Mouse (Mus musculus): ENCODE data around the gene Stard5.
A peak's percentile ranks its signal among the peaks of the same experiment; 100 is the strongest.

Stard5 gene

DNA sequence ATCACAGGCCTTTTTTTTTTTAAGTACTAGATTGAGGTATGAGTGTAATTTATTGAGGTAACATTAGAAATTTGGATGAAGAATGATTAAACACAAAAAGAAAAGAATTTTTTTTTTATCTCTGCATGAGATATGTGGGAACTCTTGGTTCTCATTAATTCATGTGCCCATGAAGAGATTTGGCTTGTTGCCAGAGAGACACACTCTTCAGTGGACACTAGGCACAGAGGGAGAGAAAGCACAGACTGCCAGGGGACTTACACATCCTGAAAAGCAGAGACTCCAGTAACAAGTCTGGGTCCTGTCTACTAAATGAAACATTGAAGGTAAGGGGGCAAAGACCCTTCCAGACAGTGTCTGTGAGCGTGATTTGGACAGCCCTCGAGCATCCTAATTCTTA is 4.0 kb downstream of the Stard5 start:
- no peak for DNase-seq

DNA sequence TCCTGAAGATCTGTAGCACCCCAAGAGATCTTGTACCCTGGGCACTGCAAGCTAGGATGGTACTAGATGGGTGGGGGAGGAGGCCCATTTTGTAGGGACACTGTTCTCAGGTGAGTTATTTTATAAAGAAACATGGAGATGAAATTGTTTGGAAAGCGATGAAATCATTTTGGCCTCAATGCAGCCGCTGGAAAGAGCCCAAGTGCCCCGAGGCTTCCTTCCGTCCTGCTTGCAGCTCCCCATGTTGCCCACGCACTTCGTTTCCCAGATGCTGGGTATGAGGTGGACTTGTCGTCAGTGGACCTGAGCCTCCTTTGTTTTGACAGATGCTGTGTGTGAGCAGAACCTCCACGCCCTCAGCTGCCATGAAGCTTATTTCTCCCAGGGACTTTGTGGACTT is 4.7 kb downstream of the Stard5 start:
- no peak for DNase-seq

DNA sequence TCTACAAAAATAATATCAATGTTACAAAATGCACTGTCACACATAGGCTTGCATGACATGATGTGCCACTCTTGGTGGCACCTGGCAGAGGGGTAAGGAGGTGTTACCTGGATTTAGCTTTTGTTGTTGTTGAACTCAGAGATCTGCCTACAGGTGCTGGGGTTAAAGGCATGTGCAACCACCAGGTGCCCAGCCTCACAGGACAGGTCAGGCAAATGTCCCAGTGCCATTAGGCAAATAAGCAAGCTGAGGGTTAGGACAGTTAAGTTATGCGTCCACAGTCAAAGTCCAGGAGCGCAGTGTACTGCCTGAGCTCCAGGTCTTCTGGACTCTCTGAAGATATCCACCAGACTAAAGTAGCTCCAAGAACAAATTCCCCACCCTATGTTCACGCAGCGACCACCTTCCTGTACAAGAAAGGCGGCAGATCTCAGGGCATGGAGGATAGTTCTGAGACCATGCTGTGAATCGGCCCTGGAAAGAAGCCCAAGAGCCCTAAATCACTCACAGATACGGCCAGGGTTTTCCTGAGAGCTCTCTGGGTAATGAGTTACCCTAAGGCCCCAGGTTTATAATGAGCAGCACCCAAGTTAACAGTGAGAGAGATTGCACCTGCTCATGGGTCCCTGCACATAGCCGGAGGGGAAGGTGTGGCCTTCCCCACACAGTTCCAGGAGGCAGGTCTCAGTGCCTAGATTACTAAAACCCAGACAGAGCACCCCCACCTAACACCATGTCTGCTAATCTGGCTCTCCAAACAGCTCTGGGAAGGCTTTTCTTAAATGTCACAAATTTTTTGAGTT is 6.2 kb downstream of the Stard5 start:
- DNase-seq = peak; percentile 73

DNA sequence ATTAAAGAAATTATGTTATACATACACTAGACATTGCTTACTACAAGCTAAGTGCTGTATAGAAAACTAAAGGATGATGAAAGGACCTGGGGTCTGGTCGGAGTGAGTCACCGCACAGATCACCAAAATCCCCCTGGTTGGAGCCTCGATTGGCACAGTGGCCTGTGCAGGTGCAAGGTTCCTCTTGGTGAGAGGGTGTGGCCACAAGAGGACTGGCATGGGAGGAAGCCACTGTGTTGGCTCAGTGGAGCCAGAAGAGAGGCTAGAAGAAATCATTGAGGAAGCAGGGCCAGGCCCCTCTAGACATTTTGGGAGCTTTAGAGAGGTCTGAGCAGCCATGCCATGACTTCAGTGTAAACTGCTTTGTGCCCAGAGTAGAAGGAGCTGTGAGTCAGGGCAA is 7.3 kb downstream of the Stard5 start:
- DNase-seq = no peak

DNA sequence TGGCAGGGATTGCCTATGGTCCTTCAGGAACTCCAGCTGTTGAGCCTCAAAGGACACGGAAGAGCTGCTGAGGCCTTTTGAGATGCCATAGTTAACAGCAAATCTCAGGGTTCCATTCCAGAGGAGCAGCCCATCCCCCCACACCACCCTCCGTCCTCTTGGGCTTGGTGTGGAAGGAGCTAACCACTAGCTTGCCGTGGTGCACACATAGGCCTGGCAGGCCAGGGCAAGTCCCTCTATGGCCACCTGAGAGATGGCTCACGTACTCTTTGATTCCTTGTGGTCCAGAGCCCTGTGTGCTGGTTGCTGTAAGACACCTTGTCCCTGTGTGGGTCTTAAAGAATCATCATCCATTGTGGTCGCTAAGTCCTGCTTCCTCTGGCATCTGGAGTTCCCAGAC is 8.8 kb downstream of the Stard5 start:
- no peak for DNase-seq

DNA sequence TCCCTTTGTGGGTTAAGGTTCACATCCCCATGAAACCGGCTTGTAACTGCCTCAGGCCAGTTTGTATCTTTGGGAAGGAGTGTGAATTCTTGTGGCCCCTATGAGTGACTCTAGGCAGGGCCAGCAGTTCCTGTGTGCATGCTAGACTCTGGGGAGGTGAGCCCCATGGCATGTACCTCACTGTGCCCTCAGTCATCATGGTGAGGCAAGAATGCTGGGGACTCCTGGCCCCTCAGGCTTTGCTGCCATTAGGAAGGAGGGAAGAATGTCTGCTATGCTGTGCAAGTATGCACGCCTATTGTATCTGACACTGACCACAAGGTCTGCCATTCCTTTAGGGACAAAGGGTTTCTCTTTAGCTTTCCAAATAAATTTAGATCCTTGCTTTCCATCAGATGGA is 9.4 kb downstream of the Stard5 start:
- DNase-seq = no peak

DNA sequence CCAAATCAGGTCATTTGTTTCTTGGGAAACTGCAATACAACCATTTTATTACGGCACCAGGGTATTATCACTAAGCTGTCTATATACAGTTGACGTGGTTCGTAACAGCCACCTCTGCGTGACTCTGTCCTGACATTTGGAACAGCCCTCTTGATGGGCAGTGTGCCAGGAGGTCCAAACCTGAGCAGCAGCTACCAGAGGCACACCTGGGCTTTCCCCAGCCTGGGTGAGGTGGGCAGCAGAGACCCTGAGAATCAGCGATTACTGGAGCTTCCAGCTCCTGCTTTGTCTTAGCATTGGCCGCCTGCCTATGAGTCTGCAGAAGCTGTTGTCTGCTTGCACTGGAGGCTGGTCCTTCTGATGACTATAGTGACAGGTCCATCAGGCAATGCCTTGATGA is 11.8 kb downstream of the Stard5 start:
- DNase-seq = no peak

DNA sequence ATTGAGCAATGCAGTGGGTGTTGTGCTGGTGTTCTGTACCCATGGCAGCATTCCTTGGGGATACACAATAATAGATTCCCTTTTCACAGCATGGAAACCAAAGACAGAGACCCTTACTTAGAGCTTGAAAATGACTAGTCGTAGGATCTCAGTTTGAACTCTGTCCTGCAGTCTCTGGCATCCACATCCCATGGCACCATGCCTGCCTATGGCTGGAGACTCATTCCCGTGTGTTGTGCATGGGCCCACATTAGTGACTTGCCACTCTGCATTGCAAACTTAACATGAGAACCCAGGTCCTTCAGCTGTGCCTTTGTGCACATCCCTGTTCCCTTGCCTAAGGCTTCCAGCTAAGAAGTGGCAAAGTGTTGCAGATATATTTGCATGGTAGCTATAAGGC is 13.0 kb downstream of the Stard5 start:
- DNase-seq = no peak

DNA sequence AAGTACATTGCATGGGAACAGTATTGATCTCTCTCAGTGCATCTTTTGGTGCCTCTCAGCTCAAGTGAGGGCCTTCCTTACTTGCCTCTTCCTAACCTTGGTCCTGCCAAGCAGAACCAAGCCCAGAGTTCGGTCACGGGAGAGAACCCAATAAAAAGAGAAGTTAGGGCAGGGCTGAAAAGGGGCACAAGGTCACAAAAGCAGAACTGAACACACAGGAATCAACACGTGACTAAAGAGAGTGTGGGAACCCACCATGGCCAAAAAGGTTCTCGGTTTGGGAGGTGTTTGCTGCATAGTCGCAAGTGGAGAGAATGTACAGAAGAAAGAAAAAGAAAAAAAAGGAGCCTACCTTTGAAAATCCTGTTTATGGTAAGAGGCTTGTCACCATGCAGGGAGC is 13.7 kb downstream of the Stard5 start:
- DNase-seq = no peak

DNA sequence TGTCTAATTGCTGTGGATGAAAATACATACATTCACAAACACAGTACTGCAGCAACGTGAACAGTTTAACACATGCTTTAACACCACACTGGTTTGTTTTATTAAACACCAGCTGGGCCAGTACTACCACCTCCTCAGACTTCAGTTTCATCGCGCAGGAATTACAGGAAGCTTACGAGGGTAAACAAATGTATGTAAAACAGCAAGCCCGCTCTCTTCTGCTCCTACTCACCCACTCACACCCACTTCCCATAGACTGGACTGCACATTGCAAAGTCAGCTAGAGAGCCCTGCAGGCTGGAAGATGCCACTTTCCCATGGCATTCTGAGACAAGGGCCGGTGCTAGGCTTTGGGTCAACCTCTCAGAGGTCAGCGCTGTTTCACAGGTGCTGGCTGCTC is 17.0 kb downstream of the Stard5 start:
- no peak for DNase-seq

DNA sequence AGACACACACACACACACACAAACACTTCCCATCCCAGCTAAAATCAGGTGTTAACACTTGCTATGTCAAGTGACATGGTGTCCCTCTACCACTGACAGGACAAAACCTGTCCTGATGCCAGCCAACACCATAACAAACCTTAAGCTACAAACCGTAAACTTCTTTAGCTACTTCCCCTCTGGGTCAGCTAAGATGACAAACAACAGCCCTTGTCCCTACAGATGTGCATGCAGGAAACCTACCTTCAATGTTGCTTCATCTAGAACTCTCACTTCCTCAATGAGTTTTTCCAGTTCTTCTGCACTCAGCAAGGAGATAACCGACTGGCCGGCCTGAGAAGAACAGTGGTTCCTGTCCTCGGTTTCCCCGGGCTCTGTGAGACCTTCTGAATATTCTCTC is 18.9 kb downstream of the Stard5 start:
- DNase-seq = no peak

DNA sequence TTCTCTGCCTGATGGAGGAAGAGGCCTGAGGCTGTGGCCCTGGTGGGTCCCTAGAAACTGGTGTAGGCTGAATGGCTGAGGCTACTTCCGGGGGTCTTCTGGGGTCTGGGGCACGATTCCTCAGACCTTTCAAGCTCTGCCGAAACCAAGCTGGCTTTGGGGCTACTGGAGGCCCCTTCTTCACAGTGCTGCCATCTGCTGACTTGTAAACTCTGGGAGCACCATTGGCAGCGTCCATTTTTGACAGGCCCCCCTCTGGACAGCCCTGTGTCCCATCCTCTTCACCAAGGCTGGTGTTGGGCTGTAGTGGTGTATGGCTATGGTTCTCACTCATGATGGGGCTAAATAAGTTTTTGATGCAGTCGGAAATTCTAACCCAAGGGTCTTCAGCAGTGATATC is 20.7 kb downstream of the Stard5 start:
- DNase-seq = no peak

DNA sequence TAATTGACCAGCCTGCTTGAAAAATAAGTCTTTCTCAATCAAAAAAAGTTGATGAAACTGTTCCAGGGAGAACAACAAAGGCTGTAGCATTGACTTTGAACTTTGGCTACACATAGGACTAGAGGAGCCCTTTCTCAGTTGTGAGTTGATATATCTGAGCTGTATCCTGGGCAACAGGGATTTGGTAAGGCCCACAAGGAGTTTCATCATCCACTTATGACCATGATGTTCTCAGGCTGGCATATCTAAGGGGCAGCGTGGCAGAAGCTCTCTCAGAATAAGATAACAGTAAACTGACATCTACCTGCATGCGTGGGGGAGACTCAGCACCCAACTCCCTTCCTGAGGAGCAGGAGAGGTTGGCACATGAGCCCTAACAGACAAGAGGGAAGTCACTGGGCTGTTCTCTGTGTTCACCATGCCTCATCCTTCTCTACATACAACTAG is 21.9 kb downstream of the Stard5 start:
- DNase-seq = no peak

DNA sequence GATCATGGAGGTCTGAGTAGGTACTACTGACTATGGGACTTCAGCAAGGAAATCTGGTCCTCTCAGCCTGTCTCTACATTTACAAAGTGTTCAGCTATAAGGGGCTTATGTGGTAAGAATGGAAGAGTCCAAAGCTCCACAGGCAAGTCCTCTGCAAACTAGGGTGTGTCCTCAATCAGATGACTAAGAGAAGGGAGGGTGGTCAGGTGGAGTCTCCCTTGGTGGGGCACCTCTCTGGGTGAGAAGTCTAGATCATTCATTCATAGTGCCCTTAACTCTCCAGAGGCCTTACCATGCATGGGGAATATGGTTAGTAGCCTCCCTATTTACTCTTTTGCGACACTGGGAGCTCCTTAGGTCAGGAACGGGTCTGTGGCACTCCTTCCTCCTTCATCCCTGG is 22.4 kb downstream of the Stard5 start:
- no peak for DNase-seq

DNA sequence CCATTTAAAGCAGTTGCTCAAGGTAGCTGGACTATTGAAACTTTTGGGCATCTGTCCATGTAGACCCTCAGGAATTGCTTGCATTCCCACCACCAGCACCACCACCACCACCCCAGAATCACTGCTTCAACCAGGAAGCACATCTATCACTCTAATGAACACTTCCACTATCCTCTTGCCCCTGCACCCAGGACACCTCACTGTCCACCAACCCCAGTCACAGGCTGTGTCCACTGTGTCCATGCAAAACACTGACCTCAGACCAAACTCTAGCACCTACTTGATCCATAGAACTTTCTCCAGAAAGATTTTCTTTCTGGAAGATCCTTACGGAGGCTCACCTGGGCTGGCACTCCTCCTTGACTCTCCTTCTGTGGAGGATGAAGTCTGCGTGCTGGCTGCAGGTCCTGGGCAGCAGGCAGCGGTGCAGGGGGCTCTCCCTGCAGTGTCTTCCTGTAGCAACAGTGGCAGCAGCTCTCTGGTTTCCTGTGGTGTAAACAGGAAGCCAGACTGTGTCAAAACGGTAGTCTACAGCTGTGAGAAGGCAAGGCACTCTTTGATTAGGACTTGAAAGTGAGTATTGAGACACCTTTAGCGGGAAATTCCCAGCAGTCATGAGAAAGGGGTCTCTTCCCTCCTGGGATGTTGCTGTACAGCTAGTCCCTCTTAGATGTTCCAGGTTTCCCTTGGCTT is 23.3 kb downstream of the Stard5 start:
- DNase-seq = no peak

DNA sequence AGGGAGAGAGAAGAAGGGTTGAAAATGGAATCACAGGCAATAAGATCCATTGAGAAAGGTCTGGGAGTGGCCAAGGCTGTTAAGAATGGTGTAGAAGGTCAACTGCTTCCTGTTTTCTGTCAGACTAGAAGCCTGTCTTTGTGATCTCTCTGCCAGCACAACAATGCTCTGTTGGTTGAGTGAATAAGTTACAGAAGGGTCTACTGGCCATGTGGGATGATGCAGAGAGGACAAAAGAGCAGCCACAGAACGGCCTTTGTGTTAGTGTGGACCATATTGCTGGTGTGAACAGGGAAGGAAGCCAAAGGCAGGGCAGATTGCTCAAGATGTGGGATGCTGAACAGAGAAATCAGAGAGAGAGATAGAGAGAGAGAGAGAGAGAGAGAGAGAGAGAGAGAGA is 27.0 kb downstream of the Stard5 start:
- DNase-seq = no peak

DNA sequence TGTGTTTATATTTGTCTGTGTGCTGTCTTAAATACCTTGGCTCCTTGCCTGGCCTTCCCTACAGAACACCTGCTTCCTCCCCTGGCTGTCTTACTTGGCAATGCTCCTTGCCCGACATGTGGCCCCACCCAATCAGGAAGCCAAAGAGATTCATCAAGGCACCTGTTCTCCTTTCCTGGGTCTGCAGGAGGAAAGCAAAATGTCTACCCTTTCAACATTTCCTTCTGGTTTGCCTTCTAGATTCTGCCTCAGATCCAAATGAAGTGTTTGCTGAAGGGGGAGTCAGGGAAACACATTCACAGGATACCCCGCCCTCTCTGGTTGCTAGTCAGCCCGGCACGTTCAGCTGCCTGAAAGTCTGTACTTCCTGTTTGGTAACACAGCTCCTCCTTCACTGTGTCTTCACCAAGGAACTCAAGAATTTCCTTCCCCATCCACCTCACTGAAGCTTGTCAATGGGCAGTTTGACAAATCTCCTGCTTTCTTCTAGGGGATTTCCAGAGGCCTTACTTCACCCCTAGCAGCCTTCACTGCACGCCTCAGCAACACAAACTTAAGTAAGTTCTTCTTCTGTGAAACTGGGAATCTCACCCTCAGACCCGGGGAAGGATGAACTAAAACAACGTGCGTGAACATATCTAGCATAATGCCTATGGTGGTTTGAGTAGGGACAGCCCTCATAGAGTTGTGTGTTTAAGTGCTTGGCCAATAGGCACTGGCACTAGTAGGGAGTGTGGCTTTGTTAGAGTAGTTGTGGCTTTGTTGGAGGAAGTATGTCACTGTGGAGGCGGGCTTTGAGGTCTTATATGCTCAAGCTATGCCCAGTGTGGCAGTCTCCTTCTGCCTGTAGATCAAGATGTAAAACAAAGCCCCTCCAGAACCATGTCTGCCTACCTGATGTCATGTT is 27.7 kb downstream of the Stard5 start:
- DNase-seq = peak; percentile 56

DNA sequence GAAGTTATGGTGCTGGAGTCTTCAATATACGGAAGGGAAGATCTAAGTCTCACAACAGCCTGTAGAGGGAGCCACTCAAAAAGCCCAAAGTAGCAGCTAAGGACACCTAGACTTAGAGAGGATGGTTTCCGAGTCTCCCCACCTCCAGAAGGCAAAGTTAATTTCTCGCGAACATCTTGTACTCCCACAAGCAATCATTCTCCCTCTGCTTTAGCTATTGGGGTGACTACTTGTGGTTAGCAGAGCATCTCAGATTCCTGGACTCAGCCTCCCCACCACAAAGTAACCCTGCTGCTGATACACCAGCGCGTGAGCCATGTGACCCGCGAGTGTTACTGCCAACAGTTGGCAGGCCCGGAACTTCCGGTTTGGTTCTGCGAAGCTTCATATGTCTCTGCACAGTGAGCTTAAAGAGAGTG is 28.5 kb downstream of the Stard5 start:
- no peak for DNase-seq

DNA sequence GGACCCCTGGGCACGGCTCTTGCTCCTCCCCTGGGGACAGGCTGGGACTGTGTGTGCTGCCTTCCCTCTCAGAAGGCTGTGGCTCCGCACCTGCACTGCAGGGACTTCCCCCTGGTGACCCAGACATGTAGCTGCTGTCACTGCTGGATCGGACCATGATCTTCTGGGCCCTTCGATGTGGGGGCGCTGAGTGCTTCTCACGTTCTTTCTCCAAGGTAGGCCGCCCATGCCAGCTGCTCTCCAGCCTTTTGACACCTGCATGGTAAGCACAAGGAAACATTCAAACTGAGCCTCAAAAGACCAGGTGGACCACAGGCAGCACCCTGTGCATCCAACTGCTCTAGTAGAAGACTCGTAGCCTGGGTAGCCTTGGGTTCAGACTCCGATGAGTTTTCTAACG is 29.3 kb downstream of the Stard5 start:
- no peak for DNase-seq

DNA sequence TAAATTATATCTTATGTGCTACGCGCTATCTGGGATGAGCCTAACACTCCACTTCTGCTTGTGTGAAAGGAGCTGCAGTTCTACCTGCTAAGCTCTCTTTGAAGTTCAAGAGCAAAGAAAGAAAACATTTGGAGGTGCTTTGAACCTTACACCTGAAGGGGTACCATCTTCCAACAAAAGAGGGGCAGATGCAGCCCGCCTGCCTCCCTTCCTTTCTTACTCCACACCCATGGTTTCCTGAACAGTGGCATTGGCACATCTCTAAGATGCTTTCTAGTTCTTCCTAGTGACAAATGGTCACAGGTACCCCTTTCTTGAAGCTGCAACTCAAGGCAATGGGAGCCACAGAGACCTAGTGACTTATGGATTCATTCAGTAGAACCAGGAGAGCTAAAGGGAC is 30.0 kb downstream of the Stard5 start:
- DNase-seq = no peak

DNA sequence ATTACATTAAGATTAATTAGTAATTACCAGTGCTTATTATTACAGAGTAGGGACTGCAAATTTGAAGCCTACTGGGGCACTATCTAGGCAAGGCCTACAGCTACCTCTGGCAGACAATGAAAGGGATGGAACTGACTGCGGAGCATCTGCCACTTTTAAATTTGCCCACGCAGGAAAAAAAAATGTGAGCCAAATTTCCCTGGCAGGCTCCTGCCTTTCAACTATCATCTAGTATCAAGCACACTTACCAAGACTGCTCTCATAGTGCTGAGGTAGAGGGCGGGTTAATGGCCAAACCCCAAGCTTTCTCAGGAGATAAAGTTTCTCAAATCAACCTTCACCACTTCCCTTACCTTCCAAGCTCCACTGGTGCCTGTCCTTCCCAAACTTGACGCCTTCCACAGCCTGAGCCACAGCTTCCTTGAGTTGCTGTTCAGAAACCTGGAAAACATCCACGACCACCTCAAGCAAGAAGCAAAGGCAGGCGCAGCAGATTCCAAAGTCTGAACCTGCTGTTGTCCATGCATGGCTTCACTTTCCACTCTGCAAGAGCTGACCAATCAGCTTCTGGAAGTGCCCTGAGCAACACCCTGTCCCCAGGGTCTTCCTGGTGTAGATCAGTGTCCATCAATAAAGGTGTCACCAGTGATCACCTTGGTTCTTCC is 31.1 kb downstream of the Stard5 start:
- DNase-seq = peak; percentile 23

DNA sequence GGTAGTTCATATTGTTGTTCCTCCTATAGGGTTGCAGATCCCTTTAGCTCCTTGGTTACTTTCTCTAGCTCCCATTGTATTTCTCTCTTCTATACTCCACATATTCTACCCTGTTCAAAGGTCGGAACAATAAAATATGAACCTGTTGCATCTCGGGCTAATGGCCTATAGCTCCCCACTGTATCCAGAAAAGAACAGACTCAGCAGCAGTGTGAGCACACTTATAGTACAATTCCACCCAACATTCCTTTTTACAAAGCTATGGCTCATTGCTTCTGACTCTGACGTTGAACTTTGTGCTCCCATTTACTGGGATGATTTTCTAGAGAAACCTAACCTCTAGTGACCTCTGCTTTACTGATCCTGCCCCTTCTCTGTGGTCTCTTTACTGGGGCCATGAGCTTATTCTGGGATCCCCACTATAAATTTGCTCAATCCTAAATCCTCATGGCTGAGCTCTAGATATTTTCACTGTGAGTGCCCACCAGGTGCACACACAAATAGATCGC is 34.4 kb downstream of the Stard5 start:
- no peak for DNase-seq

All from kidney, adult 18-20 months (tissue).